Mouse (Mus musculus): ENCODE data around the gene Map9. TPM values are rescaled to one million over a fixed set of nuclear protein-coding genes. Genes with fewer than 3 reads are reported as not detected.

The Map9 gene
- polyA plus RNA-seq, 1 experiment: 65.6 TPM

GRCm38 (mm10) chr3:82357340-82357739 lies 504 bp upstream of the Map9 start:
- H3K27ac ChIP-seq (ENCODE audit: insufficient read depth, low read depth, low read length): peak overlapping the region; percentile 83

GRCm38 (mm10) chr3:82359036-82359435 lies 1.2 kb downstream of the Map9 start:
- no peak for TF ChIP-seq CTCF (IDR thresholded peaks at IDR 0.05; ENCODE audit: insufficient read depth, low read depth, low read length)
- no peak for TF ChIP-seq POLR2A (IDR thresholded peaks at IDR 0.05; ENCODE audit: insufficient read depth, low read depth, low read length)
- WGBS: 85% methylated on average over 8 of the region's 8 CpGs
- H3K27ac ChIP-seq (ENCODE audit: insufficient read depth, low read depth, low read length): no peak overlapping the region

More at GRCm38 (mm10) chr3:82357340-82357739, 504 bp upstream of the Map9 start:
- peak overlapping the region; percentile 54 for H3K4me3 ChIP-seq (ENCODE audit: insufficient read depth, low read depth, low read length)
- no peak for TF ChIP-seq POLR2A (IDR thresholded peaks at IDR 0.05; ENCODE audit: insufficient read depth, low read depth, low read length)
- TF ChIP-seq CTCF (IDR thresholded peaks at IDR 0.05; ENCODE audit: insufficient read depth, low read depth, low read length): no peak
- no peaks in the 10 kb centered on the region for H3K4me1 ChIP-seq (ENCODE audit: control insufficient read depth, insufficient read depth, low read length)
- whole genome bisulfite sequencing: under 1% methylated on average over 5 of the region's 5 CpGs

DNA sequence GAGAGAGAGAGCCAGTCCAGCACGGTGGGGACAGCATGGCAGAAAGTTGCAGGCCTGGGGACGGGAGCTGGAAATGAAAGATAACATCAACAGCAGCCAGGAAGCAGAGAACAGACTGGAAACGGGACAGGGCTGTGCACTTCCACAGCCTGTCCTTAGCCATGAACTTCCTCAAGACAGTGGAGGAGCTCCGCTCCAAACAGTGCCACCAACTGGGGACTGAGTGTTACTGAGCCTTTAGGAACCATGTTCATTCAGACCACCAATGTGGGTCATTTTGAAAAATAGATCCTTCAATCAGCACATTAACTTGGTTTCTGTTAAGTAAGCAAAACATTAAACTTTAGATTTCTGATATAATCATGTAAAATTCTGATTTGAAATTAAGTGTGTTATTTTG lies 4.6 kb downstream of the Map9 start:
- 42% methylated on average over 4 of the region's 4 CpGs for WGBS
- no peak for TF ChIP-seq CTCF (IDR thresholded peaks at IDR 0.05; ENCODE audit: insufficient read depth, low read depth, low read length)
- no peak for TF ChIP-seq POLR2A (IDR thresholded peaks at IDR 0.05; ENCODE audit: insufficient read depth, low read depth, low read length)
- peaks cover 3% of the 10 kb centered on the region; the same call in 1 of the 2 replicates for H3K4me1 ChIP-seq (ENCODE audit: control insufficient read depth, insufficient read depth, low read length)
- no peak overlapping the region for H3K4me3 ChIP-seq (ENCODE audit: insufficient read depth, low read depth, low read length)
- no peak overlapping the region for H3K27ac ChIP-seq (ENCODE audit: insufficient read depth, low read depth, low read length)

More at GRCm38 (mm10) chr3:82359036-82359435, 1.2 kb downstream of the Map9 start:
- H3K4me3 ChIP-seq (ENCODE audit: insufficient read depth, low read depth, low read length): no peak overlapping the region
- no peaks in the 10 kb centered on the region for H3K4me1 ChIP-seq (ENCODE audit: control insufficient read depth, insufficient read depth, low read length)

DNA sequence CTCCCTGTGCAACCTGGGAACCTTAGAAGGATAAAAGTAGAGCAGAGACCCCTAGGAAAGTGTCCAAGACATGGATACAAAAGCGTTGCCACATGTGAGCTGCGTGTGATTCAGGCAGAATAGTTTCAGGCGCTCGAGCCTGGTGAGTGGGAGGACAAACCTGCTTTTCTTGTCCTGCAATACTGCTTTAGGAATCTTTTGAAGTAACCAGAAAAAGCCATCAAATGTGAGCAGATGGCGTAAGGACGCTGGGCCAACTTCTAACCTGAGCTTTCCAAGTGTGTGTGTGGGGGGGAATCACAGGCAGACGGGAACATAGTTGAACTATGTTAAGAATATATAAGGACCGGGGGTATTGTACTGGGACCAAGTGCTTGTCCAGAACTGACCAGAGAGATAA lies 6.7 kb downstream of the Map9 start:
- 64% methylated on average over 8 of the region's 8 CpGs for WGBS
- H3K27ac ChIP-seq (ENCODE audit: insufficient read depth, low read depth, low read length): no peak overlapping the region
- H3K4me3 ChIP-seq (ENCODE audit: insufficient read depth, low read depth, low read length): no peak overlapping the region
- no peak for TF ChIP-seq CTCF (IDR thresholded peaks at IDR 0.05; ENCODE audit: insufficient read depth, low read depth, low read length)
- TF ChIP-seq POLR2A (IDR thresholded peaks at IDR 0.05; ENCODE audit: insufficient read depth, low read depth, low read length): no peak
- H3K4me1 ChIP-seq (ENCODE audit: control insufficient read depth, insufficient read depth, low read length): peaks cover 8% of the 10 kb centered on the region

DNA sequence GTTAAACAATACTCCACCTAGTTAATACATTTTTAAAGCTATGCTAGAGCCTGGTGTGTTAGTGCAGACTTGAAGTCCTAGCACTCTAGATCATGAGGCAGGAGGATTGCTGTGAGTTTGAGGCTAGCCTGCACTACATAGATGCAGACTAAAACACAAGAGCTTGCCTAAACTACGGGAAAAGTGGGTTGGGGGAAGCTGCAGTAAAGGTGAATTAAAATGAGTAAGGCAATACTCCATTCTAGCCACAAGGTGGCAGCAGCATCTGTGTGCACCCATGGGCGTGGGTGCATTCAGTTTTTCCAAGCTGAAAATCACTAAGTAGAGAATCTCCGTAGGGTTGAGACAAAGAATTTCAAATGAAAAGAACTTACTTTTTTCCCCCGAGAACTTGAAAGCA lies 7.1 kb downstream of the Map9 start:
- WGBS: 4% methylated on average over 4 of the region's 4 CpGs
- Histone ChIP-seq H3K4me1 (ENCODE audit: control insufficient read depth, insufficient read depth, low read length) (peaks cover 12% of the 10 kb centered on the region), H3K27ac (ENCODE audit: insufficient read depth, low read depth, low read length) (no peak overlapping the region), H3K4me3 (ENCODE audit: insufficient read depth, low read depth, low read length) (no peak overlapping the region)
- no peak for TF ChIP-seq POLR2A (IDR thresholded peaks at IDR 0.05; ENCODE audit: insufficient read depth, low read depth, low read length)

DNA sequence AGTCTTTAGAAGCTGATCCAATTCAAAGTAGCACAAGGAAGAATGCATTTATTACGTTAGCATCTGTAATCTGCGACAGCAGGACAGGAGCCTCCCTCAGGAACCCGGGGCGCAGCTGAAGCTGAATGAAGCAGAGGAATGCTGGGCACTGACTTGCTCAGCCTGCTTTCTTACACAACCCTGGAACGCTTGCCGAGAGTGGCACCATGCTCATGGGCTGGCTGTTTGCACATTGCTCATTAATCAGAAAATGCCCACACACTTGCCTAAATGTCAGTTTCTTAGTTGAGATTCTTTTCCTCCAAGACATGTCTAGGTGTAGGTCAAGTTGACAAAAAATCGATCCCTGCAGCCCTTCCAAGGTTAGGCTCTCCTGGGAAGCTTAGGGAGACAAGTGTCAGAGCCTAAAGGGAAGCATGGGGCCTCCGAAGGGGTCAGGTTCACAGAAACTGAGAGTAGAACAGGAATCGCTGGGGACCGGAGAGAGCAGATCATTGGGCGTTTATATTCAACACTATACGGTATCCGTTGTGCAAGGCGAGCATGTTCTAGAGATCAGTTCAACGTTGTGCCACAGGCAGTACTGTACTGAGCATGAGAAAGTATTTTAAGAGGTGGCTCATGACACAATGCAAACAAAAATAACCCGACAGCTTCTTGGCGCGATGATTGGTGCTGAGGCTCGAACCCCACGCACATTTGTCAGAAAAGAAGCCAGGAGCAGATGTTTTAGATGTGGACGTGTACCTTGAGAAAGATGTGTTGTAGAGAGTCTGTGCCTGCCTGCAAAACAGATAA lies 11.4 kb downstream of the Map9 start:
- TF ChIP-seq POLR2A (IDR thresholded peaks at IDR 0.05; ENCODE audit: insufficient read depth, low read depth, low read length) (no peak), CTCF (IDR thresholded peaks at IDR 0.05; ENCODE audit: insufficient read depth, low read depth, low read length) (no peak)
- Histone ChIP-seq H3K4me1 (ENCODE audit: control insufficient read depth, insufficient read depth, low read length) (peaks cover 14% of the 10 kb centered on the region), H3K27ac (ENCODE audit: insufficient read depth, low read depth, low read length) (no peak overlapping the region), H3K4me3 (ENCODE audit: insufficient read depth, low read depth, low read length) (no peak overlapping the region)
- WGBS: 61% methylated on average over 21 of the region's 21 CpGs

DNA sequence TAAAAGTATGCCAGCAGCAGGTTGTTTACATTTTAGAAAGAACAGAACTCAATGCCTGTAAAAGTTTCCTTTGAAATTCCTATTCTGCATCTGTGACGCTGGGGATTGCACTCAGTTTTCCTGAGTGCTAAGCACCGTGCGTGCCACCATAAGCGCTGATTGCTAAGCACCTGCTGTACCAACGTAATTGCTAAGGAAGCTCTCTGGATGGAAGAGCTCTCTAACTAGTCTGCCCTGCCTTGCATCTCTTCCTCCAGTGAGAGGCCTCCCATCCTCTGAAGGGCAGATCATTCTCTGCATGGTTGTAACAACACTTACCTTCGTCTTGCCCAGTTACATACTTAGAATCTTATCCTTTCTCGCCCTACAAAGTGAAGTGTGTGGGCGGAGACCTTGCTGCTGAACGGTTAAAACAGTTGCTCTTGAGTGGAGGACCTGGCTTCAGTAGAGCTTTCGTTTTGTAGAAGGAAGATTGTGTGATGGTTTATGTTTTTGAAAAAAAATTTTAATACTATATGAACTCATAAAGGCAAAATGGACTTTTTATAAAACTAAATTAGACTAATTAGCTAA lies 12.7 kb downstream of the Map9 start:
- no peak overlapping the region for H3K27ac ChIP-seq (ENCODE audit: insufficient read depth, low read depth, low read length)
- peaks cover 13% of the 10 kb centered on the region for H3K4me1 ChIP-seq (ENCODE audit: control insufficient read depth, insufficient read depth, low read length)
- WGBS: 61% methylated on average over 10 of the region's 10 CpGs
- no peak overlapping the region for H3K4me3 ChIP-seq (ENCODE audit: insufficient read depth, low read depth, low read length)
- no peak for TF ChIP-seq CTCF (IDR thresholded peaks at IDR 0.05; ENCODE audit: insufficient read depth, low read depth, low read length)
- no peak for TF ChIP-seq POLR2A (IDR thresholded peaks at IDR 0.05; ENCODE audit: insufficient read depth, low read depth, low read length)

DNA sequence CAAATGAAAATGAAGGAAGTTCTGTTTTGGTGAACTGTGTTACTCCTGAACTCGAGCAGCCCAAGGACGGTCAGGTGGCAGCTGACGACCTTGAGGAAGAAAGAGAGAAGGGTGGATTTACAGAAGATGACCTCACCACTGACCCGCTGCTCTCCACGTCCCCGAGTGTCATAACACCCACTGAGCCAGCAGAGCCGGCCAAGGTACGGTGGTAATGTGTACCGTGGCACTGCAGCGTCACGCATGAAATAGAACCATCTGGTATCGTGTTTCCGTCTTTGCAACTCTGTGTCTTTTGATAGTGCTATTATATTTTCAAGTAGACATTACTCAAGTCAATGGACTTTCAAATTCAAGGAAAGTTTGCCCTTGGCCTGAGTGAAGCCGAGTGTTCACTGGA lies 19.1 kb downstream of the Map9 start:
- Histone ChIP-seq H3K27ac (ENCODE audit: insufficient read depth, low read depth, low read length) (no peak overlapping the region), H3K4me1 (ENCODE audit: control insufficient read depth, insufficient read depth, low read length) (no peaks in the 10 kb centered on the region), H3K4me3 (ENCODE audit: insufficient read depth, low read depth, low read length) (no peak overlapping the region)
- 91% methylated on average over 14 of the region's 14 CpGs for WGBS
- TF ChIP-seq POLR2A (IDR thresholded peaks at IDR 0.05; ENCODE audit: insufficient read depth, low read depth, low read length): no peak
- no peak for TF ChIP-seq CTCF (IDR thresholded peaks at IDR 0.05; ENCODE audit: insufficient read depth, low read depth, low read length)

GRCm38 (mm10) chr3:82382325-82382724 lies 24.5 kb downstream of the Map9 start:
- TF ChIP-seq POLR2A (IDR thresholded peaks at IDR 0.05; ENCODE audit: insufficient read depth, low read depth, low read length) (no peak), CTCF (IDR thresholded peaks at IDR 0.05; ENCODE audit: insufficient read depth, low read depth, low read length) (no peak)
- Histone ChIP-seq H3K4me3 (ENCODE audit: insufficient read depth, low read depth, low read length) (no peak overlapping the region), H3K27ac (ENCODE audit: insufficient read depth, low read depth, low read length) (no peak overlapping the region), H3K4me1 (ENCODE audit: control insufficient read depth, insufficient read depth, low read length) (0 out of 2 replicates have a peak, but pooled peaks cover 3% of the 10 kb centered on the region)
- WGBS: 43% methylated on average over 11 of the region's 11 CpGs

Measured in olfactory bulb, adult 2 months (tissue).